Mouse (Mus musculus) stomach, postnatal 0 days (tissue): Measurements from ENCODE around the gene Stx17.

Experiments used
- CTCF ChIP-seq: IDR thresholded peaks from 2 replicates; pipeline ENCODE4 v1.5.1; 2016; ENCODE audit warnings: antibody characterized with exemption, low read depth, mild to moderate bottlenecking, moderate library complexity
- EP300 ChIP-seq: optimal IDR thresholded peaks from 2 replicates; pipeline ENCODE3; 2016; ENCODE audit warnings: antibody characterized with exemption

- TF ChIP-seq CTCF = no peak
- no peak for TF ChIP-seq EP300
Measured at GRCm38 (mm10) chr4:48131606-48132005, 6.9 kb downstream of the Stx17 start.
